Mouse (Mus musculus): Measurements from ENCODE around the gene Tmem72.

The Tmem72 gene

GRCm38 (mm10) chr6:116716666-116717065 lies at the start of gene Tmem72:
Tmem72 (minus strand) TSS chr6:116716913.
- in situ Hi-C loops (cut with MboI; ENCODE audit: low pct_unique_long_range_greater_than_20kb in 1 of 2, low sequenced_read_pairs in 2 of 2, unreplicated experiment in 1 of 2), result no loop called here

- in situ Hi-C loops (cut with MboI; ENCODE audit: low pct_unique_long_range_greater_than_20kb in 1 of 2, low sequenced_read_pairs in 2 of 2, unreplicated experiment in 1 of 2), result loop anchor here in 1 of 2 experiments (25.0 kb wide), 1 partner anchor 1073 kb away; the partner anchor contains the start of gene Zfp637
Observed at GRCm38 (mm10) chr6:116764524-116764923, 47.8 kb upstream of the Tmem72 start.

GRCm38 (mm10) chr6:116762333-116762732 lies 45.6 kb upstream of the Tmem72 start:
- in situ Hi-C loops (cut with MboI; ENCODE audit: low pct_unique_long_range_greater_than_20kb in 1 of 2, low sequenced_read_pairs in 2 of 2, unreplicated experiment in 1 of 2), result loop anchor here in 1 of 2 experiments (25.0 kb wide), 1 partner anchor 1075 kb away; the partner anchor contains the start of gene Zfp637

GRCm38 (mm10) chr6:116760181-116760580 lies 43.5 kb upstream of the Tmem72 start:
- in situ Hi-C loops (cut with MboI; ENCODE audit: low pct_unique_long_range_greater_than_20kb in 1 of 2, low sequenced_read_pairs in 2 of 2, unreplicated experiment in 1 of 2), result loop anchor here in 1 of 2 experiments (25.0 kb wide), 1 partner anchor 1077 kb away; the partner anchor contains the start of gene Zfp637

GRCm38 (mm10) chr6:116756364-116756763 lies 39.7 kb upstream of the Tmem72 start:
- in situ Hi-C loops (cut with MboI; ENCODE audit: low pct_unique_long_range_greater_than_20kb in 1 of 2, low sequenced_read_pairs in 2 of 2, unreplicated experiment in 1 of 2), result loop anchor here in 1 of 2 experiments (25.0 kb wide), 1 partner anchor 1081 kb away; the partner anchor contains the start of gene Zfp637

- in situ Hi-C loops (cut with MboI; ENCODE audit: low pct_unique_long_range_greater_than_20kb in 1 of 2, low sequenced_read_pairs in 2 of 2, unreplicated experiment in 1 of 2), result no loop called here
Observed at GRCm38 (mm10) chr6:116738046-116738445, 21.3 kb upstream of the Tmem72 start.

- in situ Hi-C loops (cut with MboI; ENCODE audit: low pct_unique_long_range_greater_than_20kb in 1 of 2, low sequenced_read_pairs in 2 of 2, unreplicated experiment in 1 of 2), result no loop called here
Observed at GRCm38 (mm10) chr6:116735361-116735760, 18.6 kb upstream of the Tmem72 start.

GRCm38 (mm10) chr6:116733577-116733976 lies 16.9 kb upstream of the Tmem72 start:
- in situ Hi-C loops (cut with MboI; ENCODE audit: low pct_unique_long_range_greater_than_20kb in 1 of 2, low sequenced_read_pairs in 2 of 2, unreplicated experiment in 1 of 2), result no loop called here

GRCm38 (mm10) chr6:116724489-116725160 lies 7.9 kb upstream of the Tmem72 start:
- in situ Hi-C loops (cut with MboI; ENCODE audit: low pct_unique_long_range_greater_than_20kb in 1 of 2, low sequenced_read_pairs in 2 of 2, unreplicated experiment in 1 of 2), result no loop called here

GRCm38 (mm10) chr6:116718920-116719319 lies 2.2 kb upstream of the Tmem72 start:
- in situ Hi-C loops (cut with MboI; ENCODE audit: low pct_unique_long_range_greater_than_20kb in 1 of 2, low sequenced_read_pairs in 2 of 2, unreplicated experiment in 1 of 2), result no loop called here

GRCm38 (mm10) chr6:116718361-116718760 lies 1.6 kb upstream of the Tmem72 start:
- in situ Hi-C loops (cut with MboI; ENCODE audit: low pct_unique_long_range_greater_than_20kb in 1 of 2, low sequenced_read_pairs in 2 of 2, unreplicated experiment in 1 of 2), result no loop called here

GRCm38 (mm10) chr6:116717851-116718250 lies 1.1 kb upstream of the Tmem72 start:
- in situ Hi-C loops (cut with MboI; ENCODE audit: low pct_unique_long_range_greater_than_20kb in 1 of 2, low sequenced_read_pairs in 2 of 2, unreplicated experiment in 1 of 2), result no loop called here

- in situ Hi-C loops (cut with MboI; ENCODE audit: low pct_unique_long_range_greater_than_20kb in 1 of 2, low sequenced_read_pairs in 2 of 2, unreplicated experiment in 1 of 2), result no loop called here
Observed at GRCm38 (mm10) chr6:116715166-116715565, 1.5 kb downstream of the Tmem72 start.

GRCm38 (mm10) chr6:116714576-116714975 lies 2.1 kb downstream of the Tmem72 start:
- in situ Hi-C loops (cut with MboI; ENCODE audit: low pct_unique_long_range_greater_than_20kb in 1 of 2, low sequenced_read_pairs in 2 of 2, unreplicated experiment in 1 of 2), result no loop called here

GRCm38 (mm10) chr6:116713966-116714365 lies 2.7 kb downstream of the Tmem72 start:
- in situ Hi-C loops (cut with MboI; ENCODE audit: low pct_unique_long_range_greater_than_20kb in 1 of 2, low sequenced_read_pairs in 2 of 2, unreplicated experiment in 1 of 2), result no loop called here

- in situ Hi-C loops (cut with MboI; ENCODE audit: low pct_unique_long_range_greater_than_20kb in 1 of 2, low sequenced_read_pairs in 2 of 2, unreplicated experiment in 1 of 2), result no loop called here
Observed at GRCm38 (mm10) chr6:116712503-116712902, 4.2 kb downstream of the Tmem72 start.

- in situ Hi-C loops (cut with MboI; ENCODE audit: low pct_unique_long_range_greater_than_20kb in 1 of 2, low sequenced_read_pairs in 2 of 2, unreplicated experiment in 1 of 2), result no loop called here
Observed at GRCm38 (mm10) chr6:116712062-116712461, 4.7 kb downstream of the Tmem72 start.

- in situ Hi-C loops (cut with MboI; ENCODE audit: low pct_unique_long_range_greater_than_20kb in 1 of 2, low sequenced_read_pairs in 2 of 2, unreplicated experiment in 1 of 2), result loop anchor here in 1 of 2 experiments (10.0 kb wide), 1 partner anchor 50 kb away; the partner anchor contains the start of gene Depp1
Observed at GRCm38 (mm10) chr6:116704320-116704719, 12.4 kb downstream of the Tmem72 start.

GRCm38 (mm10) chr6:116700821-116701220 lies 15.9 kb downstream of the Tmem72 start:
- in situ Hi-C loops (cut with MboI; ENCODE audit: low pct_unique_long_range_greater_than_20kb in 1 of 2, low sequenced_read_pairs in 2 of 2, unreplicated experiment in 1 of 2), result loop anchor here in 1 of 2 experiments (10.0 kb wide), 1 partner anchor 46 kb away; the partner anchor contains the start of gene Depp1

GRCm38 (mm10) chr6:116697896-116698425 lies 18.8 kb downstream of the Tmem72 start:
- in situ Hi-C loops (cut with MboI; ENCODE audit: low pct_unique_long_range_greater_than_20kb in 1 of 2, low sequenced_read_pairs in 2 of 2, unreplicated experiment in 1 of 2), result no loop called here
